9 mouse cellular contexts compared by ENCODE assay signal in the genomic region with DNA sequence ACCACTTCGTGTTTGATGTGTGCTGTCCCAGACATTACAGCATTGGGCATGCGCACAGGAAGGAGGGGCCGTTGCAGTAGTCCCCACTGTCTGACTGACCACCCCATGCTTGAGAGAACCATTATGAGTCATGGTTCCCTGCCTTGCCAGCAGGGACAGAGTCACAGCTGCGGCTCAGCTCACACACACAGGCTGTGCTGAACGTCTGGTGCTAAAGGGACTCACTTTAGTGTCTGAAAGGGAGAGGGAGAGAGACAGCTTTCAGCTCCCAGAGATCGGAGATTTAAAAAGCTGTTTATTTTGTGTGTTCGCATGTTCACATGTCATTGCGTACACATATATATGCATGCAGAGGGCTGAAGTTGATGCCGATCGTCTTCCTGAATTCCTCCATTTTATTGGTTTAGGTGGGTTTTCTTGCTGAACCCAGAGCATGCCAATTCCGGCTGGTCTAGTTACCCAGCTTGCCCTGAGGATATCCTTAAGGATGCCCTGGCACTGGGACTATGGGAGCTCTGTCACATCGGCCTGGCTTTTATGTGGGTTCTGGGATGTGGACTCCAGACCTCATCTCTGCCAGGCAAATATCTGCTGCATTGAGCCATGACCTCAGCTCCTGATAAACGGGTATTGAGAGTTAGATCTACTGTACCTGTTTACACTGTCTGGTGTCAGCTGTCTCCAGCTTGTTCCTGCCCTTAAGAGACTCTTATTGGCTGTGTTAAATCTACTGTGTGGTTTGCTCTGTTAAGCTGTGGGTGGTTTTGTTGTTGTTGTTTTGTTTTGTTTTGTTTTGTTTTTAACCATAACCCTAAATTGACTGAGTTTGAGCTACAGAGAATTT. TPM values are rescaled to one million over a fixed set of nuclear protein-coding genes. Genes with fewer than 3 reads are reported as not detected.
DNase-seq lines count a peak whose midpoint lies in the region; ATAC-seq and TF ChIP-seq lines count a peak whose summit lies in the region.
"Had no signal": no experiment of that assay in that cellular context is flagged by ENCODE, and none has a peak within 500 bp of the region (broad histone marks: within the 10 kb centered on the region; RNA-seq: fewer than 3 reads in every experiment).

No protein-coding gene starts in this region.

- TF ChIP-seq CTCF in stomach, postnatal 0 days (IDR thresholded peaks at IDR 0.05; ENCODE audit: low read depth) = peak; percentile 32; the same call in 1 of the 2 replicates

- ATAC-seq in midbrain, embryonic 11.5 days (ENCODE audit: low FRiP score) = peak; percentile 70
- peak; percentile 53; the same call in 1 of the 2 replicates for ATAC-seq in heart, embryonic 15.5 days (replicated peaks; ENCODE audit: insufficient number of reproducible peaks, insufficient read depth, low FRiP score, low read depth)
- ATAC-seq in megakaryocyte progenitor cell, adult 5-6 weeks (replicated peaks; ENCODE audit: poor library complexity) = peak; percentile 64
- peak; percentile 86 for ATAC-seq in stomach, postnatal 0 days (ENCODE audit: low FRiP score, low TSS enrichment)
- no peak for ATAC-seq in inflammation-experienced regulatory T-cells, adult 6 months

- DNase-seq in midbrain, embryonic 11.5 days (ENCODE audit: low spot score, missing footprints) = peak; percentile 82
- DNase-seq in midbrain, embryonic 10.5 days (ENCODE audit: low spot score) = no peak
- peak; percentile 68 for DNase-seq in cerebellum, adult 8-10 months
- peak; percentile 42 to 48 for DNase-seq in layer of hippocampus, postnatal 36 days
- DNase-seq in stomach, postnatal 0 days (ENCODE audit: low spot score) = no peak

- H3K4me1 ChIP-seq in midbrain, embryonic 11.5 days (ENCODE audit: control insufficient read depth, insufficient read depth, low read length) = no peaks in the 10 kb centered on the region
- 0 out of 2 replicates have a peak, but pooled peaks cover 3% of the 10 kb centered on the region for H3K4me1 ChIP-seq in midbrain, embryonic 10.5 days
- peaks cover 8% of the 10 kb centered on the region; the same call in 1 of the 2 replicates for H3K4me1 ChIP-seq in heart, embryonic 15.5 days (replicated peaks)
- no peaks in the 10 kb centered on the region for H3K4me1 ChIP-seq in stomach, postnatal 0 days (replicated peaks; ENCODE audit: control insufficient read depth, insufficient read depth)

- H3K9me3 ChIP-seq in midbrain, embryonic 11.5 days (ENCODE audit: control insufficient read depth, low read length) = no peaks in the 10 kb centered on the region
- no peaks in the 10 kb centered on the region for H3K9me3 ChIP-seq in midbrain, embryonic 10.5 days (replicated peaks)
- H3K9me3 ChIP-seq in heart, embryonic 15.5 days (replicated peaks) = no peaks in the 10 kb centered on the region
- no peaks in the 10 kb centered on the region for H3K9me3 ChIP-seq in stomach, postnatal 0 days (ENCODE audit: control insufficient read depth, low read length)

- no peak for TF ChIP-seq EP300 in stomach, postnatal 0 days (optimal IDR thresholded peaks at IDR 0.05)

- no peak overlapping the region for H3K4me2 ChIP-seq in midbrain, embryonic 11.5 days
- H3K4me2 ChIP-seq in heart, embryonic 15.5 days = no peak overlapping the region
- no peak overlapping the region; the same call in 1 of the 2 replicates for H3K4me2 ChIP-seq in stomach, postnatal 0 days (replicated peaks; ENCODE audit: low read depth)

- H3K36me3 ChIP-seq in midbrain, embryonic 11.5 days (ENCODE audit: control insufficient read depth, insufficient read depth, low read length) = no peaks in the 10 kb centered on the region
- no peaks in the 10 kb centered on the region for H3K36me3 ChIP-seq in midbrain, embryonic 10.5 days
- no peaks in the 10 kb centered on the region for H3K36me3 ChIP-seq in heart, embryonic 15.5 days
- no peaks in the 10 kb centered on the region for H3K36me3 ChIP-seq in stomach, postnatal 0 days (ENCODE audit: control insufficient read depth, insufficient read depth, low read length)

- 77% methylated on average over 13 of the region's 13 CpGs for WGBS in midbrain, embryonic 11.5 days
- WGBS in midbrain, embryonic 10.5 days = 84% methylated on average over 13 of the region's 13 CpGs
- WGBS in heart, embryonic 15.5 days = 62% methylated on average over 13 of the region's 13 CpGs
- WGBS in stomach, postnatal 0 days = 58% methylated on average over 13 of the region's 13 CpGs

- no peak overlapping the region for H3K27ac ChIP-seq in midbrain, embryonic 11.5 days (ENCODE audit: low read depth, low read length)
- no peak overlapping the region for H3K27ac ChIP-seq in midbrain, embryonic 10.5 days (replicated peaks)
- no peak overlapping the region for H3K27ac ChIP-seq in heart, embryonic 15.5 days
- no peak overlapping the region for H3K27ac ChIP-seq in stomach, postnatal 0 days (replicated peaks)

- H3K4me3 ChIP-seq in midbrain, embryonic 11.5 days (ENCODE audit: low read depth, low read length) = no peak overlapping the region
- H3K4me3 ChIP-seq in midbrain, embryonic 10.5 days = no peak overlapping the region
- H3K4me3 ChIP-seq in heart, embryonic 15.5 days = no peak overlapping the region
- no peak overlapping the region for H3K4me3 ChIP-seq in stomach, postnatal 0 days (ENCODE audit: low read depth, low read length)

- H3K27me3 ChIP-seq in midbrain, embryonic 11.5 days (ENCODE audit: control insufficient read depth, insufficient read depth, low read length) = no peaks in the 10 kb centered on the region
- 0 out of 2 replicates have a peak, but pooled peaks cover 4% of the 10 kb centered on the region for H3K27me3 ChIP-seq in midbrain, embryonic 10.5 days (ENCODE audit: low read depth, poor library complexity, severe bottlenecking)
- H3K27me3 ChIP-seq in heart, embryonic 15.5 days = no peaks in the 10 kb centered on the region
- H3K27me3 ChIP-seq in stomach, postnatal 0 days (ENCODE audit: control insufficient read depth, insufficient read depth, low read length) = no peaks in the 10 kb centered on the region

- no peak overlapping the region for H3K9ac ChIP-seq in midbrain, embryonic 11.5 days (ENCODE audit: low read length)
- no peak overlapping the region for H3K9ac ChIP-seq in heart, embryonic 15.5 days
- H3K9ac ChIP-seq in stomach, postnatal 0 days (ENCODE audit: low read length) = no peak overlapping the region

RNA-seq across cellular contexts. Expression of a gene that starts 20.7 kb away (rescaled TPM):
- 0.33 and 0.54 TPM in 2 replicates for polyA plus RNA-seq in midbrain, embryonic 11.5 days (2014; fragmentation: Nextera tagmentation; extraction: Ambion mirVana)
- polyA plus RNA-seq in midbrain, embryonic 10.5 days (2016; fragmentation: Nextera tagmentation; extraction: Ambion mirVana) = 0.17 and 0.36 TPM in 2 replicates
- 0.92 and 6.4 TPM in 2 replicates for polyA plus RNA-seq in heart, embryonic 15.5 days (2015; fragmentation: Nextera tagmentation; extraction: Ambion mirVana)
- not detected for total RNA-seq in layer of hippocampus, postnatal 36 days (2021)
- 4.7 and 10.5 TPM in 2 replicates for total RNA-seq in megakaryocyte progenitor cell, adult 5-6 weeks (2015)
- 1.3 and 5.3 TPM in 2 replicates for total RNA-seq in megakaryocyte progenitor cell, adult 5-6 weeks (2017)
- 0.65 and 0.74 TPM in 2 replicates for polyA plus RNA-seq in stomach, postnatal 0 days (2015; fragmentation: Nextera tagmentation; extraction: Ambion mirVana)
- polyA plus RNA-seq in inflammation-experienced regulatory T-cells, adult 6 months (2017; shearing (Covaris generic)) = 10 to 100 TPM; 18.3 to 32.3 (median 19.9) TPM
- total RNA-seq: layer of hippocampus, postnatal 25 days had no signal

RNA-seq across cellular contexts. Expression of a gene that starts 37.7 kb away (rescaled TPM):
- polyA plus RNA-seq in midbrain, embryonic 11.5 days (2014; fragmentation: Nextera tagmentation; extraction: Ambion mirVana) = 0.78 and 2.5 TPM in 2 replicates
- 0.98 and 1.6 TPM in 2 replicates for polyA plus RNA-seq in midbrain, embryonic 10.5 days (2016; fragmentation: Nextera tagmentation; extraction: Ambion mirVana)
- 49.4 and 65.5 TPM in 2 replicates for polyA plus RNA-seq in heart, embryonic 15.5 days (2015; fragmentation: Nextera tagmentation; extraction: Ambion mirVana)
- total RNA-seq in layer of hippocampus, postnatal 36 days (2021) = 1 to 10 TPM; 2.2 to 3.1 TPM
- total RNA-seq in megakaryocyte progenitor cell, adult 5-6 weeks (2015) = 1.2 and 1.5 TPM in 2 replicates
- total RNA-seq in megakaryocyte progenitor cell, adult 5-6 weeks (2017) = 0.54 TPM in 1 of 2 replicates, not detected in the other
- 11.9 and 13.5 TPM in 2 replicates for polyA plus RNA-seq in stomach, postnatal 0 days (2015; fragmentation: Nextera tagmentation; extraction: Ambion mirVana)
- polyA plus RNA-seq in inflammation-experienced regulatory T-cells, adult 6 months (2017; shearing (Covaris generic)) = 10 to 100 TPM in 2 of 3 experiments, 1 to 10 TPM in 1; 8.3 to 26.9 (median 19.1) TPM

RNA-seq across cellular contexts. Expression of a gene that starts 41.5 kb away (rescaled TPM):
- polyA plus RNA-seq in midbrain, embryonic 11.5 days (2014; fragmentation: Nextera tagmentation; extraction: Ambion mirVana) = not detected in 2 replicates
- not detected in 2 replicates for polyA plus RNA-seq in midbrain, embryonic 10.5 days (2016; fragmentation: Nextera tagmentation; extraction: Ambion mirVana)
- 0.49 TPM in 1 of 2 replicates, not detected in the other for polyA plus RNA-seq in heart, embryonic 15.5 days (2015; fragmentation: Nextera tagmentation; extraction: Ambion mirVana)
- not detected for total RNA-seq in layer of hippocampus, postnatal 36 days (2021)
- 0.37 and 1.2 TPM in 2 replicates for total RNA-seq in megakaryocyte progenitor cell, adult 5-6 weeks (2015)
- 0.27 and 0.33 TPM in 2 replicates for total RNA-seq in megakaryocyte progenitor cell, adult 5-6 weeks (2017)
- polyA plus RNA-seq in stomach, postnatal 0 days (2015; fragmentation: Nextera tagmentation; extraction: Ambion mirVana) = 0.11 TPM in 1 of 2 replicates, not detected in the other
- polyA plus RNA-seq in inflammation-experienced regulatory T-cells, adult 6 months (2017; shearing (Covaris generic)) = under 1 TPM in 1 of 3 experiments, not detected in 2; 0.99 TPM
- total RNA-seq: layer of hippocampus, postnatal 25 days had no signal

RNA-seq across cellular contexts. Expression of a gene that starts 59.1 kb away (rescaled TPM):
- 40.4 and 40.9 TPM in 2 replicates for polyA plus RNA-seq in midbrain, embryonic 11.5 days (2014; fragmentation: Nextera tagmentation; extraction: Ambion mirVana)
- polyA plus RNA-seq in midbrain, embryonic 10.5 days (2016; fragmentation: Nextera tagmentation; extraction: Ambion mirVana) = 48.8 and 52.9 TPM in 2 replicates
- 20.0 and 23.7 TPM in 2 replicates for polyA plus RNA-seq in heart, embryonic 15.5 days (2015; fragmentation: Nextera tagmentation; extraction: Ambion mirVana)
- total RNA-seq in layer of hippocampus, postnatal 36 days (2021) = 10 to 100 TPM; 21.9 to 22.2 TPM
- 39.5 and 46.5 TPM in 2 replicates for total RNA-seq in megakaryocyte progenitor cell, adult 5-6 weeks (2015)
- total RNA-seq in megakaryocyte progenitor cell, adult 5-6 weeks (2017) = 69.5 and 86.2 TPM in 2 replicates
- 17.9 and 19.8 TPM in 2 replicates for polyA plus RNA-seq in stomach, postnatal 0 days (2015; fragmentation: Nextera tagmentation; extraction: Ambion mirVana)
- polyA plus RNA-seq in inflammation-experienced regulatory T-cells, adult 6 months (2017; shearing (Covaris generic)) = 10 to 100 TPM; 30.5 to 59.4 (median 50.2) TPM

Comparison
In these comparisons a context has a peak if more than half of its experiments do, and no peak if none do; other contexts are left out.
1. DNase-seq: peak in midbrain, embryonic 11.5 days (single experiment), cerebellum, adult 8-10 months (single experiment) and layer of hippocampus, postnatal 36 days (2 of 2); none in midbrain, embryonic 10.5 days (single experiment) and stomach, postnatal 0 days (single experiment).